Mouse (Mus musculus): ENCODE measurements around the gene H2afy2. TPM values are rescaled to one million over a fixed set of nuclear protein-coding genes. Genes with fewer than 3 reads are reported as not detected.

Gene H2afy2
- total and polyA plus RNA-seq, 2 experiments from 2014 or later = 90.4 to 162 TPM

GRCm38 (mm10) chr10:61693563-61693962 is 90.4 kb downstream of the H2afy2 start:
- Histone ChIP-seq H3K27ac (no peak overlapping the region), H3K9ac (replicated peaks; ENCODE audit: low read length) (no peak overlapping the region), H3K27me3 (ENCODE audit: insufficient read depth, low read length) (no peaks in the 10 kb centered on the region), H3K4me3 (ENCODE audit: low read length) (no peak overlapping the region), H3K36me3 (ENCODE audit: insufficient read depth, low read length) (peaks cover 35% of the 10 kb centered on the region), H3K9me3 (ENCODE audit: low read length) (no peaks in the 10 kb centered on the region), H3K4me2 (ENCODE audit: low read depth, low read length) (no peak overlapping the region), H3K4me1 (ENCODE audit: insufficient read depth, low read length) (peaks cover 13% of the 10 kb centered on the region)
- TF ChIP-seq CTCF (IDR thresholded peaks at IDR 0.05; ENCODE audit: low read depth) = no peak
- DNase-seq (ENCODE audit: low spot score) = no peak
- ATAC-seq = no peak
- 78% methylated on average over 4 of the region's 4 CpGs for WGBS

- no peaks in the 10 kb centered on the region for H3K9me3 ChIP-seq (ENCODE audit: low read length)
- TF ChIP-seq CTCF (IDR thresholded peaks at IDR 0.05; ENCODE audit: low read depth) = no peak
- ATAC-seq (no peak), DNase-seq (ENCODE audit: low spot score) (no peak)
- H3K27ac ChIP-seq = no peak overlapping the region
- no peak overlapping the region for H3K4me3 ChIP-seq (ENCODE audit: low read length)
- H3K9ac ChIP-seq (replicated peaks; ENCODE audit: low read length) = no peak overlapping the region
- H3K4me1 ChIP-seq (ENCODE audit: insufficient read depth, low read length) = no peaks in the 10 kb centered on the region
- H3K4me2 ChIP-seq (ENCODE audit: low read depth, low read length) = no peak overlapping the region
- 93% methylated on average over 8 of the region's 8 CpGs for WGBS
- H3K36me3 ChIP-seq (ENCODE audit: insufficient read depth, low read length) = peaks cover 62% of the 10 kb centered on the region
- H3K27me3 ChIP-seq (ENCODE audit: insufficient read depth, low read length) = no peaks in the 10 kb centered on the region
Measured at GRCm38 (mm10) chr10:61689405-61689804, 94.5 kb downstream of the H2afy2 start.

Small RNA genes within 50 kb of the gene (microRNA-seq; reads per million reads assigned to microRNA genes)
- gene Mir5108 = 0 reads per million in 2 experiments

Other genes starting within 250 kb of the H2afy2 start
- 3.6 and 3.7 TPM in 2 replicates for gene Npffr1, start 188.7 kb downstream of the H2afy2 start, total RNA-seq (2014; rRNA removed)
- gene Npffr1, start 188.7 kb downstream of the H2afy2 start, polyA plus RNA-seq (2015; fragmentation: Nextera tagmentation; extraction: Ambion mirVana) = 1.6 and 1.7 TPM in 2 replicates
- 66.9 and 80.6 TPM in 2 replicates for gene Ppa1, start 135.6 kb downstream of the H2afy2 start, total RNA-seq (2014; rRNA removed)
- 185 and 186 TPM in 2 replicates for gene Ppa1, start 135.6 kb downstream of the H2afy2 start, polyA plus RNA-seq (2015; fragmentation: Nextera tagmentation; extraction: Ambion mirVana)
- gene Sar1a, start 103.8 kb downstream of the H2afy2 start, total RNA-seq (2014; rRNA removed) = 125 and 133 TPM in 2 replicates
- gene Sar1a, start 103.8 kb downstream of the H2afy2 start, polyA plus RNA-seq (2015; fragmentation: Nextera tagmentation; extraction: Ambion mirVana) = 188 and 189 TPM in 2 replicates
- 70.5 and 84.8 TPM in 2 replicates for gene Tysnd1, start 88.6 kb downstream of the H2afy2 start, total RNA-seq (2014; rRNA removed)
- gene Tysnd1, start 88.6 kb downstream of the H2afy2 start, polyA plus RNA-seq (2015; fragmentation: Nextera tagmentation; extraction: Ambion mirVana) = 31.8 and 32.2 TPM in 2 replicates
- 21.0 and 28.4 TPM in 2 replicates for gene Aifm2, start 68.9 kb downstream of the H2afy2 start, total RNA-seq (2014; rRNA removed)
- gene Aifm2, start 68.9 kb downstream of the H2afy2 start, polyA plus RNA-seq (2015; fragmentation: Nextera tagmentation; extraction: Ambion mirVana) = 14.5 and 14.6 TPM in 2 replicates
- gene Col13a1, start 195.0 kb upstream of the H2afy2 start, total RNA-seq (2014; rRNA removed) = 2.5 and 4.2 TPM in 2 replicates
- gene Col13a1, start 195.0 kb upstream of the H2afy2 start, polyA plus RNA-seq (2015; fragmentation: Nextera tagmentation; extraction: Ambion mirVana) = 1.6 and 1.7 TPM in 2 replicates